ENCODE assay signal across 12 mouse cellular contexts in the genomic region with DNA sequence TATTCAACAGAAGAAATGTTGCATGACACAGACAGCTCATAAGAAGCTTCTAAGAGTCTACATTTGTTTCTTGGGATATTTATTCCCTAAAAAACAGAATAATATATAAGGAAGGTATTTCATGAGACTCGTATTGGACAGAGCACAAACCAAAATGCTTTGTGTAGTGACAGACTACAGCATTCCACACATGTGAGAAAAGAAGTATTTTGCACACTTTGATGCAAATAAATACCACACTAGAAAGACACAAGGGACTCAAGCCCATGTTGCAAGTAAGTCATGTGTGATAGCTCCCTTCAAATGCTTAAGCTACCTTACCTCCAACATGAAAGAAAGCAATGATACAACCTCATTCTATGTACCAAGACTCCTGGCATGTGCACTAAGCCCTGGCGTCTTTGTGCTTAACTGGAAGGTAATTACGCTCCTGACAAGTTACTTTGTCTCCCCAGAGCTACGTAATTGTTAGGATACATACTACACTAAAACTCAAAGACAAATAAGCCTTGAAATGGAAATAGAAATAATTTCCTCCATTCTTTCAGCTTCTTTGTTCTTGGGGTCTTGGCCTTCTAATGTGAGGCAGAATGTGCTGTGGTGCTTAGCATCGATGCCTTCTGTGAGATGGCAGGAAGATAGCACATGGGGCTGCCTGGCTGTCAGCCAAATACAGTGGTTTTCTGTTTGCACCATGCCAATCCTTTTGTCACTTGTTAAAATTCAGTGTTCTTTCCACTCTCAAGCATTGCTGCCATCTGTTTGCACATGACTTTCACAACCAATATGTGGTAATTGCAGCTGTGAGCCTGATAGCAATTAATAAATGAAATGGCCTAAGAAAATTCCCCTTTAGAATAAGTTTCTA.
A peak's percentile ranks its signal among the peaks of the same experiment; 100 is the strongest.
DNase-seq lines count a peak whose midpoint lies in the region; ATAC-seq and TF ChIP-seq lines count a peak whose summit lies in the region.
"Had no signal": no experiment of that assay in that cellular context is flagged by ENCODE, and none has a peak within 500 bp of the region (broad histone marks: within the 10 kb centered on the region; RNA-seq: fewer than 3 reads in every experiment).

No protein-coding gene starts in this region.

- no peaks in the 10 kb centered on the region for H3K4me1 ChIP-seq in neural tube, embryonic 11.5 days (ENCODE audit: control insufficient read depth, insufficient read depth, low read length)
- H3K4me1 ChIP-seq in hindbrain, embryonic 12.5 days, result no peaks in the 10 kb centered on the region
- no peaks in the 10 kb centered on the region for H3K4me1 ChIP-seq in stomach, postnatal 0 days (replicated peaks; ENCODE audit: control insufficient read depth, insufficient read depth)
- H3K4me1 ChIP-seq: heart, embryonic 13.5 days; limb, embryonic 15.5 days; megakaryocyte, embryonic 14.5 days had no signal

- no peak for TF ChIP-seq CTCF in stomach, postnatal 0 days (IDR thresholded peaks at IDR 0.05; ENCODE audit: low read depth)

- peak; percentile 60 for ATAC-seq in neural tube, embryonic 11.5 days (ENCODE audit: insufficient read depth, low FRiP score, low TSS enrichment)
- ATAC-seq in hindbrain, embryonic 12.5 days (ENCODE audit: low FRiP score), result peak; percentile 87
- no peak for ATAC-seq in granulocyte monocyte progenitor cell, adult 5-6 weeks (replicated peaks; ENCODE audit: poor library complexity, severe bottlenecking)
- no peak for ATAC-seq in stomach, postnatal 0 days (ENCODE audit: low FRiP score, low TSS enrichment)

- no peak overlapping the region for H3K4me2 ChIP-seq in neural tube, embryonic 11.5 days (ENCODE audit: low read depth)
- H3K4me2 ChIP-seq in hindbrain, embryonic 12.5 days (replicated peaks), result no peak overlapping the region
- H3K4me2 ChIP-seq in stomach, postnatal 0 days (replicated peaks; ENCODE audit: low read depth), result no peak overlapping the region
- H3K4me2 ChIP-seq: heart, embryonic 13.5 days; limb, embryonic 15.5 days had no signal

- H3K9ac ChIP-seq in neural tube, embryonic 11.5 days (ENCODE audit: low read length), result no peak overlapping the region
- H3K9ac ChIP-seq in hindbrain, embryonic 12.5 days, result no peak overlapping the region
- H3K9ac ChIP-seq in stomach, postnatal 0 days (ENCODE audit: low read length), result no peak overlapping the region
- H3K9ac ChIP-seq: heart, embryonic 13.5 days; limb, embryonic 15.5 days had no signal

- WGBS in neural tube, embryonic 11.5 days, result 69% methylated on average over 5 of the region's 5 CpGs
- WGBS in hindbrain, embryonic 12.5 days, result 62% methylated on average over 5 of the region's 5 CpGs
- WGBS in stomach, postnatal 0 days, result 72% methylated on average over 5 of the region's 5 CpGs

- TF ChIP-seq EP300 in stomach, postnatal 0 days (optimal IDR thresholded peaks at IDR 0.05), result no peak

- H3K27ac ChIP-seq in neural tube, embryonic 11.5 days (ENCODE audit: low read depth, low read length), result no peak overlapping the region
- peak overlapping the region; percentile 23; the same call in 1 of the 2 replicates for H3K27ac ChIP-seq in hindbrain, embryonic 12.5 days
- H3K27ac ChIP-seq in stomach, postnatal 0 days (replicated peaks), result no peak overlapping the region
- H3K27ac ChIP-seq: heart, embryonic 13.5 days; limb, embryonic 15.5 days had no signal

- DNase-seq in neural tube, embryonic 11.5 days (ENCODE audit: low spot score), result peak; percentile 12
- no peak for DNase-seq in neural tube, embryonic 10.5 days (ENCODE audit: extremely low spot score, low spot score)
- peak; percentile 1 to 23 for DNase-seq in left cerebral cortex, postnatal 25 days (ENCODE audit: low spot score in 2 of 2)
- DNase-seq in kidney, postnatal 4 days, result no peak
- DNase-seq in stomach, postnatal 0 days (ENCODE audit: low spot score), result no peak
- DNase-seq: kidney, adult 18-20 months; thymus, postnatal 4 days had no signal

- no peaks in the 10 kb centered on the region for H3K9me3 ChIP-seq in neural tube, embryonic 11.5 days (ENCODE audit: control insufficient read depth, low read length)
- no peaks in the 10 kb centered on the region for H3K9me3 ChIP-seq in hindbrain, embryonic 12.5 days (replicated peaks)
- no peaks in the 10 kb centered on the region for H3K9me3 ChIP-seq in stomach, postnatal 0 days (ENCODE audit: control insufficient read depth, low read length)
- H3K9me3 ChIP-seq: heart, embryonic 13.5 days; limb, embryonic 15.5 days; megakaryocyte, embryonic 14.5 days had no signal

- no peak overlapping the region for H3K4me3 ChIP-seq in neural tube, embryonic 11.5 days (ENCODE audit: low read depth, low read length)
- H3K4me3 ChIP-seq in hindbrain, embryonic 12.5 days, result no peak overlapping the region
- no peak overlapping the region for H3K4me3 ChIP-seq in stomach, postnatal 0 days (ENCODE audit: low read depth, low read length)
- H3K4me3 ChIP-seq: heart, embryonic 13.5 days; limb, embryonic 15.5 days; megakaryocyte, embryonic 14.5 days had no signal

- intact Hi-C loops in left cerebral cortex, postnatal 25 days (cut with DNase I), result no loop called here

- H3K36me3 ChIP-seq in neural tube, embryonic 11.5 days (ENCODE audit: control insufficient read depth, insufficient read depth, low read length), result no peaks in the 10 kb centered on the region
- H3K36me3 ChIP-seq in hindbrain, embryonic 12.5 days, result no peaks in the 10 kb centered on the region
- H3K36me3 ChIP-seq in stomach, postnatal 0 days (ENCODE audit: control insufficient read depth, insufficient read depth, low read length), result no peaks in the 10 kb centered on the region
- H3K36me3 ChIP-seq: heart, embryonic 13.5 days; limb, embryonic 15.5 days had no signal

- H3K27me3 ChIP-seq in neural tube, embryonic 11.5 days (ENCODE audit: control insufficient read depth, insufficient read depth, low read length), result no peaks in the 10 kb centered on the region
- no peaks in the 10 kb centered on the region for H3K27me3 ChIP-seq in hindbrain, embryonic 12.5 days
- no peaks in the 10 kb centered on the region for H3K27me3 ChIP-seq in stomach, postnatal 0 days (ENCODE audit: control insufficient read depth, insufficient read depth, low read length)
- H3K27me3 ChIP-seq: heart, embryonic 13.5 days; limb, embryonic 15.5 days; megakaryocyte, embryonic 14.5 days had no signal

Comparison
In these comparisons a context has a peak if more than half of its experiments do, and no peak if none do; other contexts are left out.
1. DNase-seq: peak in neural tube, embryonic 11.5 days (single experiment) and left cerebral cortex, postnatal 25 days (2 of 2); none in neural tube, embryonic 10.5 days (single experiment), kidney, postnatal 4 days (0 of 2) and stomach, postnatal 0 days (single experiment).
2. ATAC-seq: peak in neural tube, embryonic 11.5 days (single experiment) and hindbrain, embryonic 12.5 days (single experiment); none in granulocyte monocyte progenitor cell, adult 5-6 weeks (single experiment) and stomach, postnatal 0 days (single experiment).